Mouse (Mus musculus): ENCODE data around the gene Gm9821. TPM values are rescaled to one million over a fixed set of nuclear protein-coding genes. Genes with fewer than 3 reads are reported as not detected.

Gm9821 gene
- total RNA-seq, 2 experiments from 2014 or later, result not detected

DNA sequence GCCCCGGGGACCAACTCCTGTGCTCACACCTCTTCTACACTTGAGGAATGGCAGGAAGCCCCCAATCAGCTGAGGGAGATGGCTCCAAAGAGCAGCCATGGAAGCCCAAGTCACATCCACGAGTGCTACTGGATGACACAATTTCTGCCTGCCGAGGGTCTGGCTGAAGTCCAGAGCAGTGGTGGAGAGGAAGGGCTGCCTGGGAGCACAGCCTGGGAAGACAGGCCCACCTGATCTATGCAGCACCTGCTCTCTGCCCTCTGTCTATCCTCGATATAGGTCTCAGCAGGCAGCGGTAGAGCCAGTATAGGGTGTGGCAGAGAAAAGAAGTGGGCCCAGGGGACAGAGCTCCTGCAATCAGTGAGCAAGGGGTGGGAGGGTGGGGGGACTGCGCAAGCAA is 1.3 kb downstream of the Gm9821 start:
- ATAC-seq (replicated peaks; ENCODE audit: low FRiP score, poor library complexity, severe bottlenecking), result no peak

DNA sequence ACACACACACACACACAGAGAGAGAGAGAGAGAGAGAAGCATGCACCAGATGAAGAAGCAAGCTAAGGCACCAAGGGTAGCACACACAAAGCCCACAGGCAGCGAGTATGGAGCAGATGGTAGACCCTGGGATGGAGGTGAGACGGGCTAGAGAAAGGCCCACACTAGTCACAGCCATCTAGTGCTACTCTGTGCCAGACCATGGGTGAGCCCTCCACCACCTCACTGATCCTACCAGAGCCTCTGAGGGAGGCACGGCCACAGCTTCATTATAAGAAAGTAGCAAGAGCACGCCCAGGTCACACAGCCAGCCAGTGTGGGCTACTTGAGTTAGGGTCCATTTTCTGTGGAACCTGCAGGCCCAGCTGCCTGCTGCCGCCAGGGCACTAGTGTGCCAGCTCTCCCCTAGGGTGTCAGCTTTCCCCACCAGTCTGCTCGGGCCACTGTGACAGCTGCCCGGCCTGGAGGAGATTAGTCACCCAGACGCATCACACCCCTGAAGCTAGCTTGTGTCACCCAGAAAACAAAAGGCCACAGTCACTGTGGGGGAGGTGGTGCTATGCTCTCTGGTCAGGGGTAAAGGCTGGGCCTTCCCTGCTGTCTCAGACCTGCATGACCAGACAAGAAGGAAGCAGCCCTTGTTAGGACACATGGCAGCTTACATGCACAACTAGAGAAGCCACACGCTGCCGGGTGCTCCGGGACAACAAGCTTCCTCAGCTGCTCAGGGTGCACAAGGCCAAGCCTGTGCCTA is 2.1 kb downstream of the Gm9821 start:
- peak; percentile 45 for ATAC-seq (replicated peaks; ENCODE audit: low FRiP score, poor library complexity, severe bottlenecking)

DNA sequence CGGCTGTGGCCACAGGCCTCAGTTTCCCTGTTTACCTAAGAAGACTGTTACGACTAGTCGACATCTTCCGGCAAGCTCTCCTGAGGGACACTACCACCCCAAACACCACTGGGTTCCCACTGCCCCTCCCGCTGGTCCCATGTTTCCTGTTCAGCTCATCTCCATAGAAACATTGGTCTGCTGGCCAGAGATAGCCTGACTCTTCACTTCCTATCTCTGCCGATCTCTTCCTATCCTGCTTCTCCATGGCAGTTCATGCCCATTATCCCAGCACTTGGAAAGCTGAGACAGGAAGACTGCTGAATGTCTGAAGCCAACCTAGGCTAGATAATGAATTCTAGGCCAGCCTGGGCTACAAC is 2.6 kb downstream of the Gm9821 start:
- ATAC-seq (replicated peaks; ENCODE audit: low FRiP score, poor library complexity, severe bottlenecking), result peak; percentile 31

DNA sequence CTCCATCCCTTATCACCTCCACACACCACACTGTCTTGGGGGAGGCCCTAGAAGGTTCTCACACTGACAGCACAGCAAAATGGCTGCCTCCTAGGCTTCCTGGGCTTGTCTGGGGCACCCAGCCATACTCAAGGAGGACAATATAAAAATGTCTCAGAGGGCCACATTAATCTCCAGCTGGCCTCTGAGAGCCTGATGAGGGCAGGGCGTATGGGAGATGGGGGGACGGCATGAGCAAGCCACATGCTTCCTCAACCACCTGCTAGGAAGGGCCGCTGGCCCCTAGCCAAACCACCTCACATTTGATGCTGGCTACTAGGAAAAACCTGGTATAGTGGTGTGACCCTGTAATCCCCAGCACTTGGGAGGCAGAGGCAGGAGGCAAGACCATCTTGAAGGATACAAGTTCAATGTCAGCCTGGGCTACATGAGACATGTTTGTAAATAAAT is 3.3 kb downstream of the Gm9821 start:
- 0 out of 2 replicates have a peak, but pooled peaks have one; percentile 24 for ATAC-seq (replicated peaks; ENCODE audit: low FRiP score, poor library complexity, severe bottlenecking)

DNA sequence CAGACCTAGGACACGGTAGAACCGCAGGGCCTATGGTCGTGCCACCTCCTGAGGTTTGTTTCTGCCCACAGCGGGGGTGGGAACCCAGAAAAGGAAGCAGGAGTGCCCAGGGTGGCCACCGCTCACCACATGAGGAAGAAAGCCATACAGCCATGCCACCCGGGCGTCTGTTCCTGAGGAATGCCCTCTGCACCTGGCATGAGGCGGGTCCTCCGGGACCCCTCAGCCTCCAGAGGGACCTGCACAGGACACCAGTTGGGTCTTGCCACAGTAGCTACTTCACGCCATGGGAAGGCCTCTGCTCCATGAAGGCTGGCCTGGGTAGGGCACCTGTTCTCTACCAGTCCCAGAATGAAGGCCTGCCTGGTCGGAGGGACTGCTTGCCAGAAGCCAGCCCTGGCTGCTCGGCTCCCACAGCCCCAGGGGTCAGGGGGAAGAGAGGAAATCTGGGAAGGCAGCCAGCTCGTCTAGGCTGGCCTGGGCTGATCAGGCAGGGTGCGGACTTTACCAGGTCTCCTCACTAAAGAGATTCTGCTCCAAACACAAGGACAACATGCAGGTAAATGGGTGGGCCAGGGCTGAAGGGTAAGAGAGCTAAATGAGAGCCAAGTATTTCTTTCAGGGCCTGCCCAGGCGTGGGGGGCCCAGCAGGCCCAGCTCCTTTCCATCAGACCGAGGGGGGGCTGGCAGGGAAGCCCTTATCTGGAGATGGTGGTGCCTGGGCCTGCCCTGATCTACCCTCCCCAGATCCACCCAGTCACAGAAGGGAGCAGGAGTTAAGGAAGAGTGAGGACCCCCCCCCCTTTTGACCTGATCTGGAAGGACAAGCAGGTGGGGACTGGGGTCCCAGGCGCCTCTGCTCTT is 4.1 kb downstream of the Gm9821 start:
- peak; percentile 36 for ATAC-seq (replicated peaks; ENCODE audit: low FRiP score, poor library complexity, severe bottlenecking)

DNA sequence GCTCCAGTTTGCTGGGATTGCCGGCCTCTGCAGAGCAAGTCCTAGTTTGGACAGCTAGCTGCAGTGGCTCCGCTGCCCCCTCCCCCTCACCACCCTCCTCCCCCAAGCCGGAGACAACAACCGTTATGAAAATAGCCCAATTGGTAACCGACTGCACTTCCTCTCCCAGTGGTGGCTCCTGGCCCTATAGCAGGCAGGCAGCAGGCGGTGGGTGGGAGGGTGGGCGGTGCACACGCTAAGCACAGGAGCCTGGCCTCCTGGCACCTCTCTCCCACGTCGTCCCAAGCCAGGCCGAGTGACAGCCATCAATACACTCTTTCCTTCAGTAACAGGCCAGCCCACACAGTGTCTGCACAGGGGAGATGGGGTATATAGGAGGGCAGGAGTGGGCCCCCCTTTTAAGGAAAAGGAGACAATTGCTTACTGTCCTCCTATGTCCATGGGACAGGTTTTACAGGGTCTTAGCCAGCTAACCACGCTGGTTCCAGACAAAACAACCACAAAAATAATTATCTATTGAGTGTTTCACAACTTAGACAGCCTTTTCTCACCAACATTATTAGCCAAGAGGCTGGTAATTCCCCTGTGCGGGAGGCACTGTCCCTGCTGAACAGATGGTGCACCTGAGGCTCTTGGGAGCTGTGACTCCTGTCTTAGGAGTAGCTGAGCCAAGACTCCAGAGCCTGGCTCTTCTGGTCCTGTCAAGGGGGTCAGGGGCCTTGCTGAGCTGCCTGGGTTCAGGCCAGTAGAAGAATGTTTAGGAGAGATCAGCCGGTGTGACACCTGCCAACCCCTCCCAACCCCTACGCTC is 5.0 kb downstream of the Gm9821 start:
- ATAC-seq (replicated peaks; ENCODE audit: low FRiP score, poor library complexity, severe bottlenecking), result no peak

DNA sequence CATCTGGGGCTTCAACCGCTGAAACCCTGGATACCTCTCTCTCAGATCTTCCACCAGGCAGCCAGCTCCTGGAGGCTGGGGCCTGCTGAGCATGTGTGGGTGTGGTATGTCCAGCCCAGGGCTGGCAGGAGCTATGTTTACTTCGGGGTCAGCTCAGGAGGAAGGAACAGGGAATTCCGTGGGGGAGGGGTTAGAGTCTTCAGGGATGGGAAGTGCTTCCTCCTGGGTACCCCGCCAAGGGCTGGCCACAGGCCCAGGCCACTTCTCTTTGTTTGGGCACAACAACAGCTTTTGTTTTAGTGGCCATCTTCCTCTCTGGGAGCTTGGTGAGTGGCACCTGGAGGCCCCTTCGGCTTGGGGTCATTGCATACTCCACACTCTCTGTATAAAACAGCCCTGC is 8.3 kb downstream of the Gm9821 start:
- ATAC-seq (replicated peaks; ENCODE audit: low FRiP score, poor library complexity, severe bottlenecking), result no peak

DNA sequence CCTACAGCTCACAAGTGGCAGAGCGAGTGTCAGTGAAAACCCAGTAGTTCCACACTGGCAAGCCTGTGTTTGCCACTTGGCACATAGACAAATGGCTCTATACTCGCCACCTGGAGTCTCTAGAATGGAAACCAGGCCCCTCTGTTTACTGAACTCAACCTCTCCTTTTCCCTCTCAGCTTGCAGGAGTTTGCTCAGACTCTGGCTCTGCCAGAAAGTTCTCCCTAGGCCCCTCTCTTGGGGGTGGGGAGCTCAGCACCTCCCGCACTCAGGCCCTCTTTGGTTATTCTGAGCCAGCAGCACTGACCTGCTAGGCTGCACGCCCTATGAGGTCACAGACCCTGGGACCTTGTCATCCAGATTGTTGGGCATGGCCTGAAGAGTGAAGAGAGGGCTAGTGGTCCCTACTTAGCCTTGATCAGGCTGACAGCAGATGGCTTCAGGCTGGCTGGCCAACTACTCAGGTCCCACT is 9.7 kb downstream of the Gm9821 start:
- ATAC-seq (replicated peaks; ENCODE audit: low FRiP score, poor library complexity, severe bottlenecking), result no peak

DNA sequence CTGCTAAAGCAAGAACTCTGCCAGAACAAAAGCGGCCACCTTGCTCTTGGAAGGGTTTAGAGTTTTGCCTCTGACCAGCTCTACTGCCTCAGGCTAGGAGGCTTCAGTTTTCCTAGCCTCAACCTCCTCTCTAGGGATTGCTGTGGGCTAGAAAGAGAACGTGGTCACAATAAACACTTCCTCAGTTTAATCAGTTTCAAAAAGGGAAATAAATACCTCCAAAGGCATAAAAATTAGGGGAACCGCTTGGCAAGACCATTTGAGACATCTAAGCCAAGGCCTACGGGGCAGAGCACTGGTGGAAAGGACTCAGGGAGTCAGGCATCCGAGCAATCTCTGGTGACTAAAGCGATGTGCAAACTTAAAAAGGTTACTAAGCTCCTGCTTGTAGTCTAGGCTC is 10.4 kb downstream of the Gm9821 start:
- no peak for ATAC-seq (replicated peaks; ENCODE audit: low FRiP score, poor library complexity, severe bottlenecking)

DNA sequence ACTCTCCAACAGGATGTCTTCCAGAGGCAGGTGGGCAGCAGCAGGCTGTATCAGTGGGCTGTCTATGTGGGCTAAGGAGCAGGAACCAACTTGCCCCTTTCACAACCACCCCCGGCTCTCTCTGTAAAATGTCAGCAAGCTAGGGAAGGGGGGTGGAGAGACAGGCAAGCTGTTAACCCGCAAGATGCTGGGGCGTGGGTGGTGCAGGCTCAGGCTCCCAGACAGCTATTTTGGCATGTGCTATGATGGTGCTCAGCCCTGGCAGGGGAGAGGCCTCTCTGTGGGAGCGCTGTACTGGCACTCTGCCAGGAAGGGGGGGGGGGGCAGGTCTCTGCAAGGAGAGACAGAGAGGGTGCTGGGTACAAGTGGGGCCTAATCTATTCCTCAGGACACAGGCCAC is 11.6 kb downstream of the Gm9821 start:
- no peak for ATAC-seq (replicated peaks; ENCODE audit: low FRiP score, poor library complexity, severe bottlenecking)

DNA sequence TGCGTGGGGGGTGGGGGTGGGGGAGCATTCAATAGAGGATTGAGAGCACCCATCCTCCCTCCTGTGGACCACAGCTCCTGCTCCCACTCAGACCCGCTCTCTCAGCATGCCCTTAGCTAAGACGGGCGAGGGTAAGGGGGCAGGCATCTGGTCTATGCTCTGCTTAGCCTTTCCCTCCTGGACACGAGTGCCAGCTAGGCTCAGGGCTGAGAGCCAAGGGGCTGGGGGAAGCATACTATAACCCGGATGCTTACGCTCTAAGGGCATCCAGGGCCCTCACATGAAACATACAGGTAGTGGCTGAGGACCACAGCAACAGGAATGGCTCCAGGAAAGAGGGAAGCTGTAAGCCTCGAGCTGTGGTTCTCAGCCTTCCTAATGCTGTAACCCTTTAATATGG is 12.5 kb downstream of the Gm9821 start:
- ATAC-seq (replicated peaks; ENCODE audit: low FRiP score, poor library complexity, severe bottlenecking), result no peak

DNA sequence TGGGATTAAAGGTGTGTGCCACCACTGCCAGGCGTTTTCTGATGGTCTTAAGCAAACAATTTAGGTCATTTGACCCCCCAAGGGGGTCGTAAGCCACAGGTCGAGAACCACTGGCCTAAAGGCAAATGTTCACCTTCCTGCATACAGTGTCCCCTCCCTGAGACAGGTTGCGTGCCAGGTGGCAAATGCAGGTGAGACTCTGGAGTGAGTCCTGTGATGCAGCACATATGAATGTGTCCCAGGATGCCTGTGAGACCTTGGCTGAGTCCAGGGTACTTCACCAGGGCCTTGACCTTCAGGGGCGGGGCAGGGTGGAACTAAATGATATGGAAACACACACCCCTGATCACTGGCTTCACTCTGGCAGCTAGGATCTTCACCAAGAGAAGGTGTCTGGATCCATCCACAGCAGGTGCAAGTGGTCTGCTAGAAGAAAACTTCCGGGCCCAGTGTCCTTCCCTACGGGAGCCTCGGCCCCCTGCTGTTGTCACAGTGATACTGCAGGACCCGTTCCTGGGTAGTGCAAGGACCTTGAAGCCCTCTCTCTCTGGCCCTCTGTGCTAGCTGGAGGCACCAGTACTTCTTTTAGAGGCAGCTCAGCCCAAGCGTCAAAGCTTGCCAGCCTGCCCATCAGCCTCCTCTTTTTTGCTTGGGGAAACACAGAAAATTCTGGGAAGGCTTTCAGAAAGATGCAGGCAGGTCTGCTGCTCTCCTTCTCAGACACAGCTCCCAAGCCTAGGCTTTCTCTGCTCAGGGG is 13.4 kb downstream of the Gm9821 start:
- ATAC-seq (replicated peaks; ENCODE audit: low FRiP score, poor library complexity, severe bottlenecking), result peak; percentile 55

DNA sequence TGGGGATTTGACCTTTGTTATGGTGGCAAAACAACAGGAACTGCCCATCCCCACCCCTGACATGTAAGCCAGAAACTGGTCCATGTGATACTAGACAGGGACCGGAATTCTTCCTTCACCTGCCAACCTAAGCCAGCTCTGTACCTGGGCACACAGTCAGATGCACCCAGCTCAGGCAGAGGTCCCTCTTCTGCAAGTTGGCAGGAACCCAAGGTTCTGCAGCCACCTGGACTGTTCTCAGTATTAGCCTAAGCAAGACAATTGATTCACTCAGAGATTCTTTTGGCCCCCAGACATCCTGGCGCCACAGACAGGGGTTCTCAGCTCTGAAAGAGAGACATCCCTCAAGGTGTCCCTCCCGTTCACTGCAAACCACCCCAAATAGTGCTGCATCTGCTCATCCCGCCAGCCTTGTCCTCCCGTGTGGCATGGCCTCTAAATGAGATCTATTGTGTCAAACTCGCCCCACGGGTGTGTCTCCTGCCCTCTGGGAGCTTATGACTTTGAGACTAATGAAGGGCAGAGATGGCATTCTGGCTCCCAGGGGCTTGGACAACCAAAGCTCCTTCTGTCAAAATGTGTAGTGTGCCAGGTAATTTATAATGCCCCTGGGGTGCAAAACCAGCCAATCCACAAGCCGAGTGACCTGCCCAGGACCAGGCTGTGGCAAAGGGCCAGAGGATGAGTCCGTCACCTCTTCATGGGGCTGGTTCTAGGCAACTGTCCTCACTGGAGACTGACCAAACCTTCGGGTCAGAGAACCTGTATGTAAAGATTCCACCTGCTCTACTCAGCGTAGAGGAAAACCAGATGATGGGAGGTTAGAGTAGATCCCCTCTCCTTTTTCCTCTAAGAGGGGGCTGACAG is 14.3 kb downstream of the Gm9821 start:
- no peak for ATAC-seq (replicated peaks; ENCODE audit: low FRiP score, poor library complexity, severe bottlenecking)

DNA sequence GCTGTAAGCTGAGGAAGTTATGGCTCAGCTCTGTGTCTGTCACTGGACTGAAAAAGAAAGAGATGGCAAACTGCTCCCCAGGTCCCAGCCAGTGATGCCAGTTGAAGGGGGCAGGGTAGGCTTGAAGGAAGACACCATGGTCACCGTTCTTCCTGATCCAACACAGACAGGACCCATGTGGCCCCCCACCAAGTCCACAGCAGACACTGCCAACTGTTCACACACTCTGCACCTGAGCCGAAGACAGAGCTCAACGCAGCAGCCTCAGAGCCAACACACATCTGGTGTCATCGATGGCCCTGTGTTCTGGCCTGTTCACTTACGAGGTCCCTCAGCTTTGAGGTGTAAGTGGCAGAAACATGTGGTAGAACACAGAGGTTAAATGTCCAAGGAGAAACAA is 15.0 kb downstream of the Gm9821 start:
- no peak for ATAC-seq (replicated peaks; ENCODE audit: low FRiP score, poor library complexity, severe bottlenecking)

DNA sequence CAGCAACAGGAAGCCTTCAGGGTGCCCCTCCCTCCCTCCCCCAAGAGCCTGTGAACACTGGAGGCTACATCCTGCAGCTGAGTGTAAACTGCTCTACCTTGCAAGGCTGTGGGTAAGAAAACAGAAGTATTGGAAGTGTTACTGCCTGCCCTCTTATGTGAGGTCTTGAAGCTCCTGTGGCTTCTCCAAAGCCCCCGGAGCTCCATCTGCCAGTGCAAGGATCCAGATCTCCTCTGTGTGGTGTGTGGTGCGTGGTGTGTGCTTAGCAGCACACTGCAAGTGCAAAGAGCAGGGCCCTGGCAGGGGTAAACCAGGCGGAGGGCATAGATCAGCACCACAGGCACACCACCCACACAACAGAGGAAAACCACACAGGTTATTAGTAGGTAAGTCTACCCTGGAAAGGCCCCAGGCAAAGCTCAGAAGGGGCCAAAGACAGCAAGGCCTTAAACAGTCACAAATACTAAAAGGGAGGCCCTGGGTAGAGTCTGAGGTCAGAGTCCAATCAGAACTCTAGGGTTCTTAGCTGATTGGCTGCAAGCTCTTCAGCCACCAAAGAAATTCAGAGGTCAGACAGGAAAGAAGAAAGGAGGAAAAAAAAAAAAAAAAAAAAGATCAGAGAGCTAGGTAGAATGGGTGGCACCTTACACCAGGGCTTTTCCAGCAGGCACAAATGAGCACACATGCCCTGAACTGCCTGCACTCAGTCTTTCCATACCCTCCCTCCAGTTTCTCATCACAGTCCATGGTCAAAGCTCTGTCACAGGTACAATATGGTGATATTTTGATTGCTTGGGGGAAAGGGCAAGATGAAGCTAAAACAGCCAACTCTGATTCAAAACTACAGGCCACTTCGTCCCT is 16.6 kb downstream of the Gm9821 start:
- ATAC-seq (replicated peaks; ENCODE audit: low FRiP score, poor library complexity, severe bottlenecking), result no peak

DNA sequence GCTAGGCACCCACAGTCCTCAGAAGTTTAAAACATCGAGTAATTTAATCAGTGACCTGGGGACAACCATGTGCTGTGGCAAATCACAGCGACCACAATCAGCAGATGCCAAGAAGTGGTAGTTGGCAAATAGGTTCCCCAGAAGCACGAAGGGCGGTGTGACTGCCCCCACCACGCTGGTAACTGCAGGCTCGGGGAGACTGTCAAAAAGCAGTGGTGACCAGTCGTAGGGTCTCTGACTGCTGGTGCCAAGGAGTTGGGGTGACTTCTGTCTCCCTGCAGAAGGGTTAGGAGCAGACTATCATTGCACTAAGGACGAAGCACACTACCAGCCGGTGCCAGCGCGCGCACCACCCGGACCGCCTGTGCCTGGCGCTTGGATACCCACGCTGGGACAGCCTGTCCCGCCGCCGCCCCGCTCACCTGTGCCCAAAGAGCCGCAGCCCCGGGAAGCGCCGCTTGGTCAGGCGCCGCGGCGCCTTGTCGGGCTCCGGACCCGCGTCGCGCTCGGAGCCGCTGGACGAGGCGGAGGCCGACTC is 17.4 kb downstream of the Gm9821 start:
- no peak for ATAC-seq (replicated peaks; ENCODE audit: low FRiP score, poor library complexity, severe bottlenecking)

DNA sequence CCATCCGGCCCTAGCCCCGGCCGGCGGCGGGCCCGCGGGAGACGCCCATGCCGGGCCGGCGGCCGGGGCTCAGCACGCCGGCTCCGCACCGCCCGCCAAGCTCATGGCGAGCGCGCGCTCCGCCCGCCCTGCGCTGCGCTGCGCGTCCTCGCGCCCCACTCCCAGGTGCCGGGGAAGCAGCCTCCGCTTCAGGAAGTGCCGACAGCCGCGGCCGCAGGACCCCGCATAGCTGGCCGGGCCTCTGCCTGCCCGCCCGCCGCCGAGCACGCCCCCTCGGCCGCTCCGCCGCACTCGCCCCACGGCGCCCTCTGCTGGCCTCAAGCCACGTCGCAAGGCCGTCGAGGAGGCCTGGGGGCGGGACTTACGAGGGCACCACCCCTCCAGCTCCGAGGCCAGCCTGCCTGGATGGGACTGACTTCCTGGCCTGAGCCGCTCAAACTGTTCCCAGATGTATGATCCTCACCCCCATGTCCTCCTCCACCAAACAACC is 18.0 kb downstream of the Gm9821 start:
- ATAC-seq (replicated peaks; ENCODE audit: low FRiP score, poor library complexity, severe bottlenecking), result peak; percentile 79

All from erythroblast, adult 5-6 weeks (primary cell).